Mouse (Mus musculus): ENCODE measurements at regions not wholly inside any gene's neighbourhood (a gene's known extent, or its start where the extent isn't known, plus 50 kb on each side); places are given as distances from the start of the nearest gene placed in this dataset.

DNA sequence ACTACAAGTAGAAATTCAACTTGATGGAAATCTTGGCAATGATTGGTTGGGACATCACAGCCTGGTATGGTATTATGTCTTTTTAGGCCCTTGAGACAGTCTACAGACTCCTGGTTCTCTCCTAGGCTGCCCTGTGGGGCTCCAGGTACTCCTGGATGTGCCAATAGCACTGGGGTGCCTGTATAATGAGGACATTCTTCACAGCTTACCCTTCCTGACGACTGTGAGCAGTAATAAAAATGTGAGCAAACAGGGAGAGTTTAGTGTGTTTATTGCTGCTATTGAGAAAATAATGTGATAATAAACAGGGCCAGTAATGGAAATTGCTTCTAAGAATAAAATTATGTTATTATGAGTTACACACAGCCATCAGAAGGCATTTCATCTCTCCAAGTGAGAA, 150.2 kb downstream of the Fam84a start:
- Histone ChIP-seq H3K27me3 (ENCODE audit: control insufficient read depth, insufficient read depth, low read length) (no peaks in the 10 kb centered on the region), H3K36me3 (ENCODE audit: control insufficient read depth, insufficient read depth, low read length) (no peaks in the 10 kb centered on the region), H3K9me3 (ENCODE audit: control insufficient read depth, low read length) (no peaks in the 10 kb centered on the region), H3K4me1 (ENCODE audit: control insufficient read depth, insufficient read depth, low read length) (no peaks in the 10 kb centered on the region), H3K4me2 (no peak overlapping the region), H3K4me3 (ENCODE audit: low read depth, low read length) (no peak overlapping the region), H3K27ac (ENCODE audit: low read depth, low read length) (no peak overlapping the region), H3K9ac (ENCODE audit: low read length) (no peak overlapping the region)
- DNase-seq (ENCODE audit: low spot score, missing footprints) (no peak), ATAC-seq (ENCODE audit: low FRiP score) (no peak)
- WGBS: 56% methylated on average over 1 of the region's 1 CpGs

GRCm38 (mm10) chr12:13984396-13984776, 167.5 kb downstream of the Fam84a start:
- no peaks in the 10 kb centered on the region for H3K27me3 ChIP-seq (ENCODE audit: control insufficient read depth, insufficient read depth, low read length)
- ATAC-seq (ENCODE audit: low FRiP score) (peak; percentile 52), DNase-seq (ENCODE audit: low spot score, missing footprints) (peak; percentile 87)
- H3K9me3 ChIP-seq (ENCODE audit: control insufficient read depth, low read length): no peaks in the 10 kb centered on the region
- no peaks in the 10 kb centered on the region for H3K36me3 ChIP-seq (ENCODE audit: control insufficient read depth, insufficient read depth, low read length)
- no peak overlapping the region; the same call in 1 of the 2 replicates for H3K27ac ChIP-seq (ENCODE audit: low read depth, low read length)
- no peak overlapping the region for H3K9ac ChIP-seq (ENCODE audit: low read length)
- H3K4me2 ChIP-seq: no peak overlapping the region
- H3K4me3 ChIP-seq (ENCODE audit: low read depth, low read length): no peak overlapping the region
- 39% methylated on average over 1 of the region's 1 CpGs for whole genome bisulfite sequencing
- peaks cover 5% of the 10 kb centered on the region; the same call in 1 of the 2 replicates for H3K4me1 ChIP-seq (ENCODE audit: control insufficient read depth, insufficient read depth, low read length)

GRCm38 (mm10) chr12:13983631-13984395, 168.0 kb downstream of the Fam84a start:
- H3K36me3 ChIP-seq (ENCODE audit: control insufficient read depth, insufficient read depth, low read length): no peaks in the 10 kb centered on the region
- peak; percentile 84 for ATAC-seq (ENCODE audit: low FRiP score)
- WGBS: 51% methylated on average over 7 of the region's 7 CpGs
- peak overlapping the region; percentile 12; the same call in 1 of the 2 replicates for H3K27ac ChIP-seq (ENCODE audit: low read depth, low read length)
- H3K27me3 ChIP-seq (ENCODE audit: control insufficient read depth, insufficient read depth, low read length): no peaks in the 10 kb centered on the region
- DNase-seq (ENCODE audit: low spot score, missing footprints): peak; percentile 86
- H3K4me1 ChIP-seq (ENCODE audit: control insufficient read depth, insufficient read depth, low read length): peaks cover 5% of the 10 kb centered on the region; the same call in 1 of the 2 replicates
- no peaks in the 10 kb centered on the region for H3K9me3 ChIP-seq (ENCODE audit: control insufficient read depth, low read length)
- H3K9ac ChIP-seq (ENCODE audit: low read length): no peak overlapping the region
- no peak overlapping the region for H3K4me3 ChIP-seq (ENCODE audit: low read depth, low read length)
- H3K4me2 ChIP-seq: no peak overlapping the region

- 90% methylated on average over 3 of the region's 3 CpGs for WGBS
- no peak overlapping the region for H3K9ac ChIP-seq (ENCODE audit: low read length)
- H3K4me3 ChIP-seq (ENCODE audit: low read depth, low read length): no peak overlapping the region
- ATAC-seq (ENCODE audit: low FRiP score): no peak
- no peaks in the 10 kb centered on the region for H3K4me1 ChIP-seq (ENCODE audit: control insufficient read depth, insufficient read depth, low read length)
- H3K9me3 ChIP-seq (ENCODE audit: control insufficient read depth, low read length): no peaks in the 10 kb centered on the region
- no peaks in the 10 kb centered on the region for H3K36me3 ChIP-seq (ENCODE audit: control insufficient read depth, insufficient read depth, low read length)
- no peak overlapping the region for H3K27ac ChIP-seq (ENCODE audit: low read depth, low read length)
- no peak for DNase-seq (ENCODE audit: low spot score, missing footprints)
- no peak overlapping the region for H3K4me2 ChIP-seq
- H3K27me3 ChIP-seq (ENCODE audit: control insufficient read depth, insufficient read depth, low read length): no peaks in the 10 kb centered on the region
Observed at GRCm38 (mm10) chr12:13964537-13964936, 187.3 kb downstream of the Fam84a start.

GRCm38 (mm10) chr12:13939494-13939893, 212.4 kb downstream of the Fam84a start:
- DNase-seq (ENCODE audit: low spot score, missing footprints) (no peak), ATAC-seq (ENCODE audit: low FRiP score) (no peak)
- no peaks in the 10 kb centered on the region for H3K36me3 ChIP-seq (ENCODE audit: control insufficient read depth, insufficient read depth, low read length)
- H3K27me3 ChIP-seq (ENCODE audit: control insufficient read depth, insufficient read depth, low read length): no peaks in the 10 kb centered on the region
- no peak overlapping the region for H3K9ac ChIP-seq (ENCODE audit: low read length)
- H3K4me1 ChIP-seq (ENCODE audit: control insufficient read depth, insufficient read depth, low read length): no peaks in the 10 kb centered on the region
- no peak overlapping the region for H3K4me3 ChIP-seq (ENCODE audit: low read depth, low read length)
- no peak overlapping the region for H3K27ac ChIP-seq (ENCODE audit: low read depth, low read length)
- H3K4me2 ChIP-seq: no peak overlapping the region
- H3K9me3 ChIP-seq (ENCODE audit: control insufficient read depth, low read length): no peaks in the 10 kb centered on the region
- 91% methylated on average over 4 of the region's 4 CpGs for WGBS

DNA sequence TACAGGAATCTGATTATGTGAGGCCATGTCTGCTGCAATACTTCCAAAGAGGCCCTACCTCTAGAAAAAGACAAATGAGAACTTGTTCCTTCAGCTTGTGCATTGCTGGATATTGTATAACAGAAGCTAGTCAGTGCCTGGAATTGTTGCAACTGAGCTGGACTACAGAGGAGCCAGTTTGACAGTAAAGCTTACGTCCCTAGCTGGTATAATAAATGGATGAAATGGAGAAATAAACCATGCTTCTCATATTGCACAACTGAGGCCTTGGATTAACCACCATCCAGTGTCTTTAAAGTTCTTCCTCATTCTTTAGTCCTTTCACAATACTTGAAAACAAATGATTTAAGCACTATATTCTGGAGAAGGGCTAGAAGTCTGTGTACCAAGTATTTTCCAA, 230.8 kb downstream of the Fam84a start:
- Histone ChIP-seq H3K27me3 (ENCODE audit: control insufficient read depth, insufficient read depth, low read length) (no peaks in the 10 kb centered on the region), H3K9me3 (ENCODE audit: control insufficient read depth, low read length) (no peaks in the 10 kb centered on the region), H3K27ac (ENCODE audit: low read depth, low read length) (no peak overlapping the region), H3K4me2 (no peak overlapping the region), H3K4me3 (ENCODE audit: low read depth, low read length) (no peak overlapping the region), H3K36me3 (ENCODE audit: control insufficient read depth, insufficient read depth, low read length) (no peaks in the 10 kb centered on the region), H3K4me1 (ENCODE audit: control insufficient read depth, insufficient read depth, low read length) (no peaks in the 10 kb centered on the region), H3K9ac (ENCODE audit: low read length) (no peak overlapping the region)
- no peak for ATAC-seq (ENCODE audit: low FRiP score)
- DNase-seq (ENCODE audit: low spot score, missing footprints): no peak
- WGBS: 80% methylated on average over 1 of the region's 1 CpGs

DNA sequence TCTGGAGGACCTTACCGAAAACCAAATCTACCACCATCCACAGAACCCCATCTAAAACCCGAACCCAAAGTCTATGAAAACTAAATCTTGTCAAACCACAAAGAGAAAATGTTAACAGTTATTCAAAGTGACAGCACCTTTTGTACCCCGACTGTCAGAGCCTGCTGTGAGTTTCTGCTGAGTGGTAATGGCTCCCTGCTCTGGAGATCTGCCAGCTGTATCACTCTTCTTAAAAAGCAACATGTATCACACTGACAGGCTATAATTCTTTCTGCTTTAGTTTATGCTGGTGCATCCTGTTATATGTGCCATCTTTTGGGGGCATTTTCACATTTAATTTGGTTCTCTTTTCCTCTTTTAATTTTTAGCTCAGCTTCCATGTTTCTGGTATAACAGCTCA, 268.5 kb downstream of the Fam84a start:
- H3K9ac ChIP-seq (ENCODE audit: low read length): no peak overlapping the region
- no peaks in the 10 kb centered on the region for H3K36me3 ChIP-seq (ENCODE audit: control insufficient read depth, insufficient read depth, low read length)
- H3K27ac ChIP-seq (ENCODE audit: low read depth, low read length): no peak overlapping the region
- H3K4me3 ChIP-seq (ENCODE audit: low read depth, low read length): no peak overlapping the region
- H3K9me3 ChIP-seq (ENCODE audit: control insufficient read depth, low read length): no peaks in the 10 kb centered on the region
- WGBS: 62% methylated on average over 3 of the region's 3 CpGs
- no peak for DNase-seq (ENCODE audit: low spot score, missing footprints)
- H3K27me3 ChIP-seq (ENCODE audit: control insufficient read depth, insufficient read depth, low read length): no peaks in the 10 kb centered on the region
- H3K4me1 ChIP-seq (ENCODE audit: control insufficient read depth, insufficient read depth, low read length): no peaks in the 10 kb centered on the region
- no peak overlapping the region for H3K4me2 ChIP-seq
- ATAC-seq (ENCODE audit: low FRiP score): no peak

- ATAC-seq (ENCODE audit: low FRiP score): no peak
- no peak for DNase-seq (ENCODE audit: low spot score, missing footprints)
- Histone ChIP-seq H3K27me3 (ENCODE audit: control insufficient read depth, insufficient read depth, low read length) (no peaks in the 10 kb centered on the region), H3K9ac (ENCODE audit: low read length) (no peak overlapping the region), H3K27ac (ENCODE audit: low read depth, low read length) (no peak overlapping the region), H3K4me3 (ENCODE audit: low read depth, low read length) (no peak overlapping the region), H3K4me1 (ENCODE audit: control insufficient read depth, insufficient read depth, low read length) (no peaks in the 10 kb centered on the region), H3K9me3 (ENCODE audit: control insufficient read depth, low read length) (no peaks in the 10 kb centered on the region), H3K4me2 (no peak overlapping the region), H3K36me3 (ENCODE audit: control insufficient read depth, insufficient read depth, low read length) (no peaks in the 10 kb centered on the region)
- 75% methylated on average over 1 of the region's 1 CpGs for WGBS
Observed at GRCm38 (mm10) chr12:13869161-13869560, 282.7 kb downstream of the Fam84a start.

GRCm38 (mm10) chr12:13861226-13861625, 290.6 kb downstream of the Fam84a start:
- WGBS: 88% methylated on average over 7 of the region's 7 CpGs
- Histone ChIP-seq H3K4me3 (ENCODE audit: low read depth, low read length) (no peak overlapping the region), H3K27ac (ENCODE audit: low read depth, low read length) (no peak overlapping the region), H3K9me3 (ENCODE audit: control insufficient read depth, low read length) (no peaks in the 10 kb centered on the region), H3K36me3 (ENCODE audit: control insufficient read depth, insufficient read depth, low read length) (no peaks in the 10 kb centered on the region), H3K27me3 (ENCODE audit: control insufficient read depth, insufficient read depth, low read length) (no peaks in the 10 kb centered on the region), H3K9ac (ENCODE audit: low read length) (no peak overlapping the region), H3K4me2 (no peak overlapping the region), H3K4me1 (ENCODE audit: control insufficient read depth, insufficient read depth, low read length) (no peaks in the 10 kb centered on the region)
- ATAC-seq (ENCODE audit: low FRiP score) (no peak), DNase-seq (ENCODE audit: low spot score, missing footprints) (no peak)
